10 mouse cellular contexts compared by ENCODE assay signal in genomic region chr9:63632924-63633323, GRCm38 (mm10). TPM values are rescaled to one million over a fixed set of nuclear protein-coding genes. Genes with fewer than 3 reads are reported as not detected.
DNase-seq lines count a peak whose midpoint lies in the region; ATAC-seq lines count a peak whose summit lies in the region.
"Had no signal": no experiment of that assay in that cellular context is flagged by ENCODE, and none has a peak within 500 bp of the region (broad histone marks: within the 10 kb centered on the region; RNA-seq: fewer than 3 reads in every experiment).

No protein-coding gene starts in this region.

- H3K27me3 ChIP-seq in embryonic facial prominence, embryonic 14.5 days (replicated peaks; ENCODE audit: control insufficient read depth, insufficient read depth, low read length): no peaks in the 10 kb centered on the region
- H3K27me3 ChIP-seq in midbrain, embryonic 14.5 days (ENCODE audit: control insufficient read depth, insufficient read depth, low read length): no peaks in the 10 kb centered on the region

- no peak overlapping the region for H3K9ac ChIP-seq in embryonic facial prominence, embryonic 14.5 days (ENCODE audit: low read depth, low read length)
- no peak overlapping the region for H3K9ac ChIP-seq in midbrain, embryonic 14.5 days (replicated peaks; ENCODE audit: low read length)

- H3K4me1 ChIP-seq in embryonic facial prominence, embryonic 14.5 days (ENCODE audit: control insufficient read depth, insufficient read depth, low read length): 0 out of 2 replicates have a peak, but pooled peaks cover 4% of the 10 kb centered on the region
- peaks cover 7% of the 10 kb centered on the region for H3K4me1 ChIP-seq in midbrain, embryonic 14.5 days (ENCODE audit: control insufficient read depth, insufficient read depth, low read length)

- WGBS in embryonic facial prominence, embryonic 14.5 days: 48% methylated on average over 11 of the region's 11 CpGs
- 18% methylated on average over 11 of the region's 11 CpGs for WGBS in midbrain, embryonic 14.5 days

- peak; percentile 66 for DNase-seq in layer of hippocampus, adult 11-12 months (ENCODE audit: low spot score)
- no peak for DNase-seq in layer of hippocampus, postnatal 10 days (ENCODE audit: low spot score in 2 of 2)
- DNase-seq in embryonic facial prominence, embryonic 14.5 days (ENCODE audit: low spot score): peak; percentile 48
- peak; percentile 64 for DNase-seq in layer of hippocampus, postnatal 36 days
- peak; percentile 54 for DNase-seq in midbrain, embryonic 14.5 days
- no peak for DNase-seq in heart, adult 8-10 months (ENCODE audit: low spot score)
- no peak for DNase-seq in neural tube, embryonic 10.5 days (ENCODE audit: extremely low spot score, low spot score)
- DNase-seq: liver; thymus, postnatal 36 days had no signal

- no peak overlapping the region for H3K4me2 ChIP-seq in embryonic facial prominence, embryonic 14.5 days (ENCODE audit: low read depth, low read length)
- H3K4me2 ChIP-seq in midbrain, embryonic 14.5 days (ENCODE audit: low read length): no peak overlapping the region

- no peak overlapping the region for H3K4me3 ChIP-seq in embryonic facial prominence, embryonic 14.5 days (ENCODE audit: low read depth, low read length)
- no peak overlapping the region for H3K4me3 ChIP-seq in midbrain, embryonic 14.5 days (replicated peaks; ENCODE audit: low read depth, low read length)

- no peak for ATAC-seq in embryonic facial prominence, embryonic 14.5 days (ENCODE audit: low read depth)
- no peak for ATAC-seq in midbrain, embryonic 14.5 days (ENCODE audit: low FRiP score, low TSS enrichment)

- H3K27ac ChIP-seq in embryonic facial prominence, embryonic 14.5 days (replicated peaks; ENCODE audit: low read depth, low read length): peak overlapping the region; percentile 45
- H3K27ac ChIP-seq in midbrain, embryonic 14.5 days (replicated peaks; ENCODE audit: low read depth, low read length): no peak overlapping the region; the same call in 1 of the 2 replicates

- no peaks in the 10 kb centered on the region for H3K9me3 ChIP-seq in embryonic facial prominence, embryonic 14.5 days (ENCODE audit: control insufficient read depth, low read length)
- H3K9me3 ChIP-seq in midbrain, embryonic 14.5 days (ENCODE audit: control insufficient read depth, low read length): no peaks in the 10 kb centered on the region

- H3K36me3 ChIP-seq in embryonic facial prominence, embryonic 14.5 days (ENCODE audit: control insufficient read depth, insufficient read depth, low read length): peaks cover 10% of the 10 kb centered on the region; the same call in 1 of the 2 replicates
- H3K36me3 ChIP-seq in midbrain, embryonic 14.5 days (ENCODE audit: control insufficient read depth, insufficient read depth, low read length): peaks cover 36% of the 10 kb centered on the region

RNA-seq across cellular contexts. Expression of gene Aagab, which starts 30.5 kb away (rescaled TPM):
- total RNA-seq in layer of hippocampus, postnatal 10 days (2021): 10 to 100 TPM; 47.9 to 52.6 TPM
- polyA plus RNA-seq in embryonic facial prominence, embryonic 14.5 days (2014; fragmentation: Nextera tagmentation; extraction: Ambion mirVana): 26.2 and 27.4 TPM in 2 replicates
- 10 to 100 TPM; 60.8 to 65.4 TPM for total RNA-seq in layer of hippocampus, postnatal 36 days (2021)
- 52.9 and 64.5 TPM in 2 replicates for polyA plus RNA-seq in midbrain, embryonic 14.5 days (2014; fragmentation: Nextera tagmentation; extraction: Ambion mirVana)
- 10 to 100 TPM; 14.6 to 23.9 (median 20.2) TPM for total RNA-seq in heart, adult 8-10 months (2022)

RNA-seq across cellular contexts. Expression of gene Iqch, which starts 30.6 kb away (rescaled TPM):
- total RNA-seq in layer of hippocampus, postnatal 10 days (2021): under 1 TPM in 1 of 2 experiments, not detected in 1; 0.22 TPM
- polyA plus RNA-seq in embryonic facial prominence, embryonic 14.5 days (2014; fragmentation: Nextera tagmentation; extraction: Ambion mirVana): 0.22 and 0.25 TPM in 2 replicates
- under 1 TPM in 1 of 2 experiments, not detected in 1; 0.15 TPM for total RNA-seq in layer of hippocampus, postnatal 36 days (2021)
- 0.11 and 0.12 TPM in 2 replicates for polyA plus RNA-seq in midbrain, embryonic 14.5 days (2014; fragmentation: Nextera tagmentation; extraction: Ambion mirVana)
- not detected for total RNA-seq in heart, adult 8-10 months (2022)
- polyA plus RNA-seq: kidney, embryonic 16.5 days had no signal

Comparison
In these comparisons a context has a peak if more than half of its experiments do, and no peak if none do; other contexts are left out.
1. DNase-seq: peak in layer of hippocampus, adult 11-12 months (single experiment), embryonic facial prominence, embryonic 14.5 days (single experiment), layer of hippocampus, postnatal 36 days (2 of 2) and midbrain, embryonic 14.5 days (single experiment); none in layer of hippocampus, postnatal 10 days (0 of 2), heart, adult 8-10 months (single experiment) and neural tube, embryonic 10.5 days (single experiment).